Mouse (Mus musculus) yolk sac, embryonic 10.5 days (tissue): Measurements from ENCODE around the gene Tecta.

Experiments
- DNase-seq: peaks from one replicate; pipeline ENCODE4 v3.0.0-alpha.2; 2017; ENCODE audit warnings: low spot score

Gene Tecta

DNA sequence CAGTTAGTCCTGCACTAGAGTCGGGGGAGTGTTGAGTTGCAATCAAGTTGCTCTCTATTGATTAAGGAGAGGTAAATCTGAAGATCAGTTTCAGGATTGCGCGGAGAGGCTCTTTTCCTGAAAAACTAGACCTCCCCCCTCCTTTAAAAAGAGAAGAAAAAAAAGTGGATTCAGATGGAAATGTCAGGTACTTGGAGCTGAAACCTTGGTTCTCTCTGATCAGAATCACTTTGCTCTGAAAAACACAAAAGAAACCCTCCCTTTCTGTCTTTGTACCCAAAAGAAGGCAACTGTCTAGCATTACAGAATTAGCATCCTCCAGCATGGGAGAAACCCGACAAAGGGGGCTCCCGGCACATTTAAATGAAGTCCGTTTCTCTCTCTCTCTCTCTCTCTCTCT, at the start of gene Tecta:
Gene Tecta (minus strand): TSS at position 101 of the 400 bp plus-strand sequence.
- DNase-seq: no peak

DNA sequence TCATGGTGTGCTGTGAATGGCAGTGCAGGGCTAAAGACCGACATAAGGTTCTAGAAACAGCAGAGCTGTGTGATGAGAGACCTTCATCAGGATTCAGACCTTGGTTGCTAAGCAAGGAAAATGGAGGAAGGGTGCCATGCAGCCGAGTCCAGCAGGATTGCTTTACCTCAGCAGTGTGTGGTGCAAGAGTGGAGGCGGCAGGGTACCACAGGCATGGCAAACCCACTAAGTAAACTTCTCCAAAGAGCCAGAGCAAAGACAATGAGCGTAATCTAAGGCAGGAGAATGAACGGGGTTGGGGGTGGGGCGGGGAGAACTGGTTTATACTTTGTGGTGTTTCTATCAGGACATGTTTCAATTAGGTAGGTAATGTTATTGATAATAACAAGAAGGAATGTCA, 49.3 kb upstream of the Tecta start:
- no peak for DNase-seq

DNA sequence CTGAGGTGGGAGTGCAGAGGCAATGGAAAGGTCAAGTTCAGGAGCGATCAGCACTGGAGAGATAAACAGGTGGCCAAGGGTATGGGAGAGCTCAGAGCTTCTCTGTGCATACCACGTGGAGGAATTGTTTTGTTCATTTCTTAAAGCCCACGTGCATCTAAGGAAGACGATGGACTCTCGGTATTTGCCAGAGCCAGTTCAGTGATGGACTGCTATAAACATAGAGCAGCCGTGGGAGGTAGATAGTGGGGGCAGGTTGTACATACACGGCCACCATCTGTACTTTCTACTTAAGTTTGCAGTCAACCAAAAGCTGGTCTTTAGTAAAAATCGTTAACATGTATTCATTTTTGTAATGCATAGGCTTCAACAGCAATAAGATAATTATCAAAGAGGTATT, 42.4 kb upstream of the Tecta start:
- DNase-seq: no peak

DNA sequence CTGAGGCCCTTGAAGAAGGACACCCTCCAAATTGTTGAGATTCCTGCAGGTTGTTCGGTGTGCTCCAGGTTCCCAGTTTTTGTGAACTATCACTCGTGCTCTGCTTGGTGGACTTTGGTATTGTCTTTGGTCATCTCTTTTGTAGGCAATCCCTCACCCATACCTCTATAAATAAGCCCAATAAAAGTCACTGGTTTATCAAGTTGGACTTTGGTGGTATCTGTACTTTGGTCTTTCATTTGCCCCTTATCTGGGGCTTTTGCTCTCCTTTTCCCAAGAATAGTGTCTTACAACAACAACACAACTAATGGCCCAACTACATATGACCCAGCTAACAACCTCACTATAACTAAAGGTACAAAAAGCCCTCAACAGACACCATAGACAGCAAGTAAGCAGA, 41.5 kb upstream of the Tecta start:
- DNase-seq: no peak

DNA sequence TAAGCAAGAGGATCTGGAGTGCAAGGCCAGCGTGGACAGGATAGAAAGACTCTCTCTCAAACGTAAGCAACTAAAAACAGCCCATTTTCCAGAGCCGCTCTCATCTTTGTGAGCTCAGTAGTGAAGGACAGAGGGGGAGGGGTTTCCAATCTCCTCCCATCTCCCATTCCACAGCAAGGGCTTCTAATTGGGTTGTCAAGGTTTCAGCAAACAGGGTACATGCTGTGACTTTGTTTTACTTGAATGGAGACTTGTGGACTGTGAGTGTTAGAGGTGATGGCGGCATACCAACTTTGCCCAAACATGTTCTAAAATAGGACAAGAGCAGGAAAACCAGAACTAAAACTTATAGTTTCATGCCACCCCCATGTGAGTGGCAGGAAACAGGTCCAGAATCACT, 39.7 kb upstream of the Tecta start:
- no peak for DNase-seq

DNA sequence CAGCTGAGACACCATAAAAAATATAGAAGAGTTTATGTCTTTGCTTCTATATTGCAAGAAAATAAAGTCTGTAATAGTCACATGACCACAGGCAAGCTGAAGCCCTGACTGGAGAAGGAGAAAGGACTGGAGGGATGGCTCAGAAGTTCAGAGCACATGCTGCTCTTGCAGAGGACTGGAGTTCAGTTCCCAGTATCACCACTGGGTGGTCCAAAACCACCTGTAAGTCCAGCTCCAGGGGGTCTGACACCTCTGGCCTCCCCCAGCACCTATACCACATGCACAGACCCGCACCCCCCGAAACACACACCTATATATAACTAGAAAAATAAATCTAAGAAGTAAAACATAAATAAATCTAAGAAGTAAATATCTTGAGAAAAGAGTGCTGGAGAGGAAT, 32.4 kb upstream of the Tecta start:
- DNase-seq: no peak

DNA sequence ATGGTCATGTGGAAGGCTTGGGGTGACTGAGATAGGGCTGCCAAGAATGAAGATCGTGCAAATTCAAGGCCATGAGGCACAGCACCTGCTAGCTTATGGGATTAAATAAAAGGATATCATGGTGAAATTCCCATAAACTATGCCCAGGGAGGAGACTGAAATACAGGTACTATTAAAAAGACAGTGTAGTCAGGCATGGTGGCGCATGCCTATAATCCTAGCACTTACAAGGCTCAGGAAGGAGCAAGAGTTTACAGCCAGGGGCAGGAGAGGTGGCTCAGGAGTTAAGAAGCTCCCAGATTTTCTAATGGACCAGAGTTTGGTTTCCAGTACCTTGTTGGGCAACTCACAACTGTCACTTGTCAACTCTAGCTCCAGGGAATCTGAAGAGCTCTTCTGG, 31.9 kb upstream of the Tecta start:
- no peak for DNase-seq

DNA sequence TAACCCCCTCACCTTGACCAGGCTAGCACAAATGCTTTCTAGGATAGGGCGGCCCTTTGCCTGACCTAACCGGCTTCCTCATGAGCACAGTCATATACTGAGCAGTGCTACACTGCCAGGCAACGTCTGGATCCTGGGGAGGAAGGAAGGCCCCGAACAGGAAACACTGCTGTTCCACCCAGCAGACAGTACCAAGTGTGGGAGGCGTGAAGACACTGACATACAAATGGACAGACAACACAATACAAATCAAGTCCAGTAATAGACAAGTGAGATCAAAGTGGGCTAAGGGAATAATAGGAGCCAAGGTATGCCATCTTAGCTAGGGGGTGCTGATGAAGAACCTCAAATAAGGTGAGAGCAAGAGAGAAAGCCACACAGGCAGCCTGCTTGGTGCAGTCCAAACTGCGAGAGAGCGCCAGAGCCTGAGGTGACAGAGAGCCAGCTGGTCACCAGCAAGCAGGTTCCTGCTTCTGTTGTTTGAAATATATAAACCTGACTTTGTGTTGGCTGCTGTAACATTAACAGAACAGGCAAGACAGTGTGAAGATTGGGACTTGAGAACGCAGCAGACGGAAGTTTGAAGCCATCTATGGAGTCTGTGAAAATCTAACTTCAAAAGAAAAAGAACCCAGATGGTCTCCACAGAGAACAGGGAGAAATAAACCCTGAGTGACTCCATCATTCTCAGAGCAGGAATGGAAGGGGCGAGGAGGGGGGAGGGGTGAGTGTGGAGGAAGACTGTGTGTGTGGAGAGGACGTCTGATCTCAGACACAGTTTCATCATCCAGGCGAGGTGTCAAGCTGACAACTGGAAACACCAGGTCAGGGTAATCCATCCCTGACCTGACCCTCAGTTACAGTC, 28.6 kb upstream of the Tecta start:
- DNase-seq: no peak

DNA sequence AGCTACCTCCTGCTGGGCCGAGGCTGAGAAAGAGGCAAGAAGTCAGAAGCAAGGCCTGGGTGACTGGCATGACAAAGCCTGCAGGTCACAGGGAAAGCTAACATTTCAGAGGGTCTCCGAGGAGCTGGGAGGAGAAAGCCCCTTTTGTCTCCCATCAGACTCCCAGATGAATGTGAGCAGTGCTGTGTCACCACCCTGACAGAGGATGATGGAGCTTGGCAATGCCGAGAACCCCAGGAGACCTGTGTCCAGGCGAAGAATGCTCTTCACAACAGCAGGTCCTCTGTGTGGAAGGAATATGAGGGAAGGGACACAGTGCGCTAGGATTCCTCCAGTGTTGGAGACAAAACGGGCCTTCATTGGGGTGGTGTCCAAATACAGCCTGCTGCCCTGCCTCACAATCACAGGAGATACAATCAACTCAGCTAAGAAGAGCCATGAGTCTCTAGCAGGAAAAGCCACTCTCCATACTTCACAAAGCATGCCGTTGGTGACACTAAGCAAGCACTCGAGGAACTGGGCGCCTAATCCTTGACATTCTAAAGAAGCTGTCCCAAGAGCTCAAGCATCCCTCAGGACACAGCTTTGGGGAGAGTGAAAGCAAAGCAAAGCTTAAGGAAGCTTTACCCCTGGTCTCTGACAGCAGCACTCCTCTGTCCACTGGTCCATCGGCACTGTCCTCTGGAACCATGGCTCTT, 27.1 kb upstream of the Tecta start:
- DNase-seq: no peak

DNA sequence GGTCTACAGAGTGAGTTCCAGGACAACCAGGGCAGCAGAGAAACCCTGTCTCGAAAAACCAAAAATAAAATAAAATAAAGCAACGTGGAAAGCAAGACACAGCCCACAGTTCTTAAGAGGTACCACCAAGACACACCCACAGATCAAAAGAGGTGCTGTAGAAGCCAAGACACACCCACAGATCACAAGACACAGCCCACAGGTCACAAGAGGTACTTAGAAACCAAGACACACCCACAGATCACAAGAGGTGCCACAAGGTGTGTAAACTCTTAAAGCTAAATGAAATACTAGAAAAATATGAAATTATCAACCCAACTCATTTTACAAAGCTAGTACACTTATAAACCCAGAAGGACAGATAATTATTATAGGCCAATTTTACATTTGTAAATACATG, 23.9 kb upstream of the Tecta start:
- DNase-seq: no peak

DNA sequence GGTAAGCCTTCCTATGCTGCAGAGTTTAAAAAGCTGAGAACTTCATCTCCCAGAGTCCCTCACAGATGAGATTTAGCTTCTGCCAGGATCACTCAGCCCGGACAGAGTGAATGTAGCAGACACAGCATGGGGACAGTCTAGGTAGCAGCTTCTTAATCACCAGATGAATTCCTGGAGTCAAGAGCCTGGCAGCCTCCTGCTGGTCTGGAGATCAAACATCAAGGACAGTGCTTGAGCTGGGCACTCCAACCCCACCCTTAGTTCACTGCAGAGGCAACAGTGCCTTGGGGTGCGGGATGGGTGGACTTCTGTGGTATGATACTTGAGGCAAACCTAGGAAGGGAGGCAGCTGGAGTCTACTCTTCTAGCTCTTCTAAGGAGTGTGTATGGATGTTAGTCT, 20.0 kb upstream of the Tecta start:
- no peak for DNase-seq

DNA sequence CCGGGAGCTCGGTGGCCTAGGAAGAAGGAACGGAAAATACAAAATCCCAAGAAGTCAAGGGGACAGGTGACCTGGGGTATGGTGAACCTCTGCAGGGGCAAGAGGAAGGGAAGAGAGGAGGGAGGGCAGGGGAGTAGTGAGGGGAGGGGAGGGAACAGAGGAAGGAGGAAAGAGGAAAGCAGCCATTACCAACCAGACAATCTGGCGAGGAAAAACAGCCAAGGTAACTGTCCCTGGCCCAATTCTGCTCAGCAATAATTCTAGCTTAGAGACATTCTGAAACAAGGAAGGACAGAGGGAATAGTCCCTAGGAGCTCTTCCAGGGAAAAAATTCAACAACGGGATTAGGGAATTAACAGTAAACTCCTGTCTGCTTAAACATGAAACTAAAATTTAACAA, 19.1 kb upstream of the Tecta start:
- DNase-seq: no peak

DNA sequence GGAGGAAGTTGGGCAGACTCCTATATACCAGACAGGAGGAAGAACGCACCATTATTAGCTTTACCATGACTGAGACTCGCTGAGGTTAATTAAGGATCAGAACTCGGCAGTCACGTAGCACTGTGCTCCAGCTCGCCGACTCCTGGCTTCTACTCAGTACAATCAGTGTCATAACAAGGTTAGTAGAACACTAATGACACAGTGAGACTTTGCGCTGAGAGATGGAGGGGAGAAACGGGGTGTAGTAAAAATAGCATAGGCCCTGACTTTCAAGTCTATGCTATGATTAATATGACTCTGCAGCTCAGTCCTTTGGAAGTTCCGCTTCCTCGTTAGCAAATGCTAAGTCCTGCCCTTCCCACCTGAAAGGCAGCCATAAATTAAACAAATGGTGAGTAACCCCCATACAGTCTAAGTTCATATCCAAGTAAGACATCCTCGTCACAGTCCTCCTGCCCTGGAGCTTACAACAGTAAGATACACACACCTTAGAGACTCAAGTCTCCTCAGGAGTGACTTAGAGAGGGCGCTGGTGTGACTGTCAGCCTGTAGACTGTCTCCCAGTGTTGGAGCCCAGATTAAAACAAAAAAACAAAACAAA, 17.7 kb upstream of the Tecta start:
- no peak for DNase-seq

DNA sequence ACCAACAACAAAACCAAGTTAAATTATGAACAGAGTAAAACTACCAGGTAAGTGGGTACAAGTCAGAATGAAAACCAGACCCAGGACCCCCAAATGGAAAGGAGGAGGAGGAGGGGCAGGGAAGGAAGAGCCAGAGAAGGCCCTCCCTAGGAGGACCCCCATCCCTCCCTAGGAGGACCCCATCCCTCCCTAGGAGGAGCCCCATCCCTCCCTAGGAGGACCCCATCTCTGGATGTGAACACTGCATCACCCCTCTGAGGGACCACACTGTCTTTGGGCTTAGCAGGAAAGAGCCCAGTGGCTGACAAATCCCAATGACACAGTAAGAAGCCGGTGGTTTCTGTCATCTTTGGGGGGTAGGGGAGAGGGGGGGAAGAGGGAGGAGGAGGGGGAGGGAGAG, 15.5 kb upstream of the Tecta start:
- no peak for DNase-seq

DNA sequence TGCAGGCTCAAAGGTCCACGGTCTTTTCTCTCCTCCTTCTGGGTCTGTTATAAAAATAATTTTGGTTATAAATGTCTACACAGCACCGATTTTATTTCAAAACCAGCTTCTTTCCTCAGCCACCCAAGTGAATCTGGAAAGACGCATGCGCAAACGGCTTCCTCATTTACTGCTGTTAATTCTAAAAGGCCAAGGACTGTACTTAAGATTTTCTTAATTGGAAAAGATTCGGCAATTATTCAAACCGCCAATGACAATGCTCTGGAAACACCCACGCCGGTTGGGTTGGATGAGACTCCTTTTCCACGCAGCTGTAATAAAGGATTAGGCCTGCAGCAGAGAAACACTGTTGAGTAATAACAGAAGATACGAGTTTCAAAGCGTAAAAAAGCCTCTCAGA, 13.6 kb upstream of the Tecta start:
- no peak for DNase-seq

DNA sequence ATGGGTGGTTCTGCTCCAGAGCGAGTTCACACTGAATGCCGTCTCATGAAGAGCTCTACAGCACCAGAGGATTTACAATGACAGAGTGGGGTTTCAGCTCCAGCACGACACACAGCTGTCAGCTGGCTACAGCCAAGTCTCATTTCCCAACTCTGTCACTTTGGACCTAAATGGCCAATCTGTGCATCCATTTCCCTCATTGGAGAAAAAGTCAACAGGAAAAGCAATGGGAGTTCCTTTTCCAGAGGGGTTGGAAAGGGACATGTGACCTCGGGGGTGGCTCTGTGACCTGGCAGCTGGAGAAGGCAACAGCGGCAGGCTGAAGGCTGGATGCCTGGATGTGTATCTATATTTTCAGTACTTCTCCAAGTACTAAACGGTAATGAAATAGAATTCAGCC, 11.6 kb upstream of the Tecta start:
- no peak for DNase-seq

DNA sequence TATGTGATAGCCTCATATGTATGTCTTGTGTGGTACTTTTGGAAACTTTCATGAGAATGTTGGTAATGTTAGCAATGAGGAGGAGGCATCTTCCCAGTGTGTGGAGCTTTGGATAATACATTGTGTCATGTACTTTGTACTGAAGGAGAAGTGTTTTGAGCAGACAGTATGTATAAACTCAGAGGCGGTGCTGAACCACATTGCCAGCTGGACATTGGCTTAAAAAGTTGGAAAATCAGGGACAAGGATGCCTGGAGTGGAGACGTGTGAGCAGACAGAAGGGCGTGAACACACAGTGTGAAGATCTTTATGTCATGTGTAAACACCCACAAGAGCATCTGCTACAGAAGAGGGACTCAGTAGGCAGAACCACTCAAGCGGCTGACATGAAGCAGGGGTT, 6.0 kb upstream of the Tecta start:
- no peak for DNase-seq

DNA sequence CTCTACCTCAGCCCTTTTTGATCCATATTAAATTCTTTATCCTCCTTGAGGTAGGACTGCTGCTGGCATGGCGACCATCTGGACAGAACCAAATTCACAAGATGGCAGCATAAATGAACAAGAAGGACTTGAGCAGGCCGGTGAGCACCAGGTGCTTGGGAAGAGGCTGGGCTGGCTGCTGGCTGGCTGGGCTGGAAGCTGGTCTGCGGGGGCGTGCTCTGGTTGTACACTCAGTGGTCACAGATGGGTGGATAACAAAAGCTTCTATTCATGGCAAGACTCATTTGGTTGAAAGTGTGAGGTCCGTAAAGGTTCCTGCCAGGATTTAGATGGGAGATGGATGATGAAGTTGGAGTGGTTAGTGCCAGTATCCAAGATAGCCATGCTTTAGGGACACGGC, 1.8 kb upstream of the Tecta start:
- DNase-seq: no peak

DNA sequence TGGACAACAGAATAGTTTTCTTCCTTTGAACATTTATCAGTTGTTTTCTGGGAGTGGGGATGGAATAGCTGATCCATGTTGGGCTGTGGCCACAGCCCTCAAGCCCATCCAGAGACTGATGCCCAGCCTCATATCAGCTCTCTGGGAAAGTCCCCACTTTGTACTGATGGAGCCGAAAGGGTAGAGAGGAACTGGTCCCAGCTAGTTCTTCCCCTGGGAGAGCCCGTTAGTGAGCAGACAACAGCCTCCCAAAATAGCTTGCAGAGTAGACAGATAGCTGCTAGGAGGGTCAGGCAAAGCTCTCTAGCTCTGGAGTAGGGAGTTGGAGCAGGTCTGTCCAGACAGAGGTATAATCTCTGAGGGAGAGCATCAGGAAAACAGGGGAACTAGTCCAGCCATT, 3.6 kb downstream of the Tecta start:
- DNase-seq: no peak

DNA sequence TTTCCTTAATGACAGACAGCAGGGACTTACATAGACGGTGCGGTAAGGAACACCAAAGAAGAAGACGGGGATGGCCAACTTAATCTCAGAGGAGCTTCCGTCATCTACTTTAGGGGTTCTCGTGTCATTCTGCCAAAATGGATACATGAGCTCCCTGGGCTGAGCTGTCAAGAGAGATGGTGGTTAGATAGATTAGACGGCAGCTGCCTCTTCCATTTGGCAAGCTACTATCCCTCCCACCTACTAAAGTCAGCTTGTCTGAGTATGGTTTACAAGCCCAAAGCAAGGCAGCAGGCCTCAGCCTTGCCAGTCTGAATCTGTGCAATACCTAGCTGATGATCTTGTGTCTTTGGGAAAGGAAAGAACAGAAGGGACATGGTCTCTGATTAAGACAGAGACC, 4.8 kb downstream of the Tecta start:
- DNase-seq: no peak

DNA sequence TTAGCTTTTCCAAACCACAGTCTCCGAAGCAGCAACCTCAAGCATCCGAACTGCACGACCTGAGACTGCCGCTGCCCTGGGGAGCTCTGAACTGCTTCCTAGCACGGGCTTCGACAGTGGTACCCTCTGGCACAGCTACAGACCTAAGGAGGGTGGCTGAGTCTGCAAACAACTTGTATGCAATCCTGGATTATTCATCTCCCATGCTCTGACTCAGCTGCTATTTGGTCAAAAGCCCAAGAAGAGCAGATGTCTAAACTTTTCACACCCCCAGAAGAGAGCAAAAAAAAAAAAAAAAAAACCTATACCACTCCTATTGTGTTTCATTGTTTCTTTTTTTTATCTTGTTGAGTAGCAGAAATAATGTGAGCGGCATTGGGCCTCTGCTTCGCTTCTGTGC, 5.4 kb downstream of the Tecta start:
- no peak for DNase-seq

DNA sequence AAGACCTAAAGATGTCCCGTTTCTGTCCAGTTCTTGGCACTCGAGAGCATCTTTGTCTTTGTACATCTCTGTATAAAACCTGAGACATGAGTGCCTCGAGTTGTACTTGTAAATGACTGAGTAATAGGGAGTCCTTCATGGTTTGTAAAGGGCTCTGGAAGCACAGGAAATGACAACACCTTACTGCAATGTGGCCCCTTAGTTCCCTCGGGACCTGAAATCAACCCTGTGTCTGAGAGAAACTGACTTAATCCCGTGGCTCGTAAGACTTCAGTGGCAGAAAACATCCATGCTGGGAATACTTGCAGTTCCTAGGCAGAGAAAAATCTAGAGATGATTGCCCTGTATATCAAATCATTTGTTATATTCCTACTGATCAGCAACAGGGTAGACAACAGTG, 6.8 kb downstream of the Tecta start:
- no peak for DNase-seq

DNA sequence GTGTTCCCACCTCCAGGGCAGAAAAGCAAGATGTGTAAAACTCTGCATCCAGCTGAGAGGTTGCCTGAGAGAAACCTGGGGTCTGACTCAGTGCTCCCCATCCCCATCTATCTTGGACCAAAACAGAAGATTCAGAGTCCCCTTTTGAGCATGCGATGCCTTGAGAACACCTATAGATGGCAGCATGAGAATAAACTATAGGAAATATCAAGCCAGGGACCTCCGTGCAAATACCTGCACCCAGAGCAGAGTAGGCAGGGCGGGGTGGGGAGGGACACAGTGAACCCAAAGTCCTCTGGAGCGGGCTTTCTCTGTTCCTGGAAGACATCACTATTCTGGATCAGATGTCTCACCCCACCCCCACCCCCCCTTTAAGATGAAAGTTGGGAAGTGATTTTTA, 11.2 kb downstream of the Tecta start:
- no peak for DNase-seq
